Mouse (Mus musculus): ENCODE measurements around the gene Rrp1b. TPM values are rescaled to one million over a fixed set of nuclear protein-coding genes. Genes with fewer than 3 reads are reported as not detected.

Rrp1b gene
- polyA plus RNA-seq, 1 experiment from 2014 or later = 44.7 TPM

- Histone ChIP-seq H3K9me3 (no peaks in the 10 kb centered on the region), H3K4me2 (replicated peaks) (peak overlapping the region; percentile 87), H3K27ac (peak overlapping the region; percentile 83), H3K4me3 (replicated peaks) (peak overlapping the region; percentile 85), H3K9ac (replicated peaks) (peak overlapping the region; percentile 84), H3K27me3 (no peaks in the 10 kb centered on the region), H3K4me1 (replicated peaks) (peaks cover 23% of the 10 kb centered on the region), H3K36me3 (no peaks in the 10 kb centered on the region)
- under 1% methylated on average over 46 of the region's 46 CpGs for WGBS
- peak; percentile 81 for ATAC-seq
Measured at GRCm38 (mm10) chr17:32036509-32037438, 874 bp downstream of the Rrp1b start.

GRCm38 (mm10) chr17:32040263-32040662 lies 4.4 kb downstream of the Rrp1b start:
- Histone ChIP-seq H3K4me3 (replicated peaks) (no peak overlapping the region), H3K4me2 (replicated peaks) (no peak overlapping the region), H3K36me3 (0 out of 2 replicates have a peak, but pooled peaks cover 2% of the 10 kb centered on the region), H3K9me3 (no peaks in the 10 kb centered on the region), H3K9ac (replicated peaks) (no peak overlapping the region), H3K27me3 (no peaks in the 10 kb centered on the region), H3K4me1 (replicated peaks) (peaks cover 23% of the 10 kb centered on the region), H3K27ac (no peak overlapping the region)
- no peak for ATAC-seq
- 91% methylated on average over 10 of the region's 10 CpGs for WGBS

- Histone ChIP-seq H3K36me3 (peaks cover 55% of the 10 kb centered on the region), H3K4me1 (replicated peaks) (no peaks in the 10 kb centered on the region), H3K27me3 (no peaks in the 10 kb centered on the region), H3K9me3 (no peaks in the 10 kb centered on the region), H3K9ac (replicated peaks) (no peak overlapping the region), H3K27ac (no peak overlapping the region), H3K4me2 (replicated peaks) (no peak overlapping the region), H3K4me3 (replicated peaks) (no peak overlapping the region)
- 97% methylated on average over 5 of the region's 5 CpGs for WGBS
- no peak for ATAC-seq
Measured at GRCm38 (mm10) chr17:32046541-32046940, 10.6 kb downstream of the Rrp1b start.

- H3K4me1 ChIP-seq (replicated peaks) = no peaks in the 10 kb centered on the region
- WGBS = 93% methylated on average over 5 of the region's 5 CpGs
- H3K27me3 ChIP-seq = no peaks in the 10 kb centered on the region
- H3K4me2 ChIP-seq (replicated peaks) = no peak overlapping the region
- H3K4me3 ChIP-seq (replicated peaks) = no peak overlapping the region
- peaks cover 73% of the 10 kb centered on the region for H3K36me3 ChIP-seq
- H3K27ac ChIP-seq = no peak overlapping the region
- H3K9me3 ChIP-seq = no peaks in the 10 kb centered on the region
- ATAC-seq = no peak
- H3K9ac ChIP-seq (replicated peaks) = no peak overlapping the region
Measured at GRCm38 (mm10) chr17:32048351-32048750, 12.5 kb downstream of the Rrp1b start.

GRCm38 (mm10) chr17:32049914-32050313 lies 14.0 kb downstream of the Rrp1b start:
- Histone ChIP-seq H3K27ac (no peak overlapping the region), H3K4me3 (replicated peaks) (no peak overlapping the region), H3K4me2 (replicated peaks) (no peak overlapping the region), H3K4me1 (replicated peaks) (no peaks in the 10 kb centered on the region), H3K9me3 (no peaks in the 10 kb centered on the region), H3K9ac (replicated peaks) (no peak overlapping the region), H3K36me3 (peaks cover 89% of the 10 kb centered on the region), H3K27me3 (no peaks in the 10 kb centered on the region)
- ATAC-seq = no peak
- 75% methylated on average over 4 of the region's 4 CpGs for WGBS

GRCm38 (mm10) chr17:32050609-32051008 lies 14.7 kb downstream of the Rrp1b start:
- peaks cover 91% of the 10 kb centered on the region for H3K36me3 ChIP-seq
- WGBS = 91% methylated on average over 6 of the region's 6 CpGs
- no peak for ATAC-seq

GRCm38 (mm10) chr17:32052237-32053080 lies 16.6 kb downstream of the Rrp1b start:
- H3K9ac ChIP-seq (replicated peaks) = no peak overlapping the region
- H3K9me3 ChIP-seq = no peaks in the 10 kb centered on the region
- 86% methylated on average over 5 of the region's 5 CpGs for WGBS
- H3K27me3 ChIP-seq = no peaks in the 10 kb centered on the region
- H3K4me1 ChIP-seq (replicated peaks) = no peaks in the 10 kb centered on the region
- no peak overlapping the region for H3K4me3 ChIP-seq (replicated peaks)
- peaks cover 94% of the 10 kb centered on the region for H3K36me3 ChIP-seq
- H3K27ac ChIP-seq = no peak overlapping the region
- no peak for ATAC-seq
- H3K4me2 ChIP-seq (replicated peaks) = no peak overlapping the region

More at GRCm38 (mm10) chr17:32050609-32051008, 14.7 kb downstream of the Rrp1b start:
- H3K9ac ChIP-seq (replicated peaks) = no peak overlapping the region
- H3K4me2 ChIP-seq (replicated peaks) = no peak overlapping the region
- H3K4me1 ChIP-seq (replicated peaks) = no peaks in the 10 kb centered on the region
- H3K27ac ChIP-seq = no peak overlapping the region
- no peaks in the 10 kb centered on the region for H3K27me3 ChIP-seq
- H3K4me3 ChIP-seq (replicated peaks) = no peak overlapping the region
- H3K9me3 ChIP-seq = no peaks in the 10 kb centered on the region

- Histone ChIP-seq H3K4me1 (replicated peaks) (no peaks in the 10 kb centered on the region), H3K36me3 (peaks cover 97% of the 10 kb centered on the region), H3K27me3 (no peaks in the 10 kb centered on the region), H3K27ac (no peak overlapping the region), H3K4me2 (replicated peaks) (no peak overlapping the region), H3K9ac (replicated peaks) (no peak overlapping the region), H3K4me3 (replicated peaks) (no peak overlapping the region), H3K9me3 (no peaks in the 10 kb centered on the region)
- no peak for ATAC-seq
- 94% methylated on average over 5 of the region's 5 CpGs for WGBS
Measured at GRCm38 (mm10) chr17:32053677-32054076, 17.8 kb downstream of the Rrp1b start.

- 80% methylated on average over 2 of the region's 2 CpGs for WGBS
- no peak for ATAC-seq
- H3K36me3 ChIP-seq = peaks cover 95% of the 10 kb centered on the region
- H3K4me3 ChIP-seq (replicated peaks) = no peak overlapping the region
- no peaks in the 10 kb centered on the region for H3K27me3 ChIP-seq
- H3K4me2 ChIP-seq (replicated peaks) = no peak overlapping the region
- H3K4me1 ChIP-seq (replicated peaks) = no peaks in the 10 kb centered on the region
- no peaks in the 10 kb centered on the region for H3K9me3 ChIP-seq
- no peak overlapping the region for H3K27ac ChIP-seq
- no peak overlapping the region for H3K9ac ChIP-seq (replicated peaks)
Measured at GRCm38 (mm10) chr17:32057843-32058242, 21.9 kb downstream of the Rrp1b start.

GRCm38 (mm10) chr17:32059084-32059483 lies 23.2 kb downstream of the Rrp1b start:
- Histone ChIP-seq H3K36me3 (peaks cover 82% of the 10 kb centered on the region), H3K27me3 (no peaks in the 10 kb centered on the region), H3K9ac (replicated peaks) (no peak overlapping the region), H3K4me2 (replicated peaks) (no peak overlapping the region), H3K4me1 (replicated peaks) (no peaks in the 10 kb centered on the region), H3K4me3 (replicated peaks) (no peak overlapping the region), H3K27ac (no peak overlapping the region), H3K9me3 (no peaks in the 10 kb centered on the region)
- 83% methylated on average over 2 of the region's 2 CpGs for WGBS
- no peak for ATAC-seq

- WGBS = 95% methylated on average over 14 of the region's 14 CpGs
- H3K4me2 ChIP-seq (replicated peaks) = no peak overlapping the region
- H3K4me3 ChIP-seq (replicated peaks) = no peak overlapping the region
- peaks cover 61% of the 10 kb centered on the region for H3K36me3 ChIP-seq
- ATAC-seq = no peak
- H3K27me3 ChIP-seq = no peaks in the 10 kb centered on the region
- 0 out of 2 replicates have a peak, but pooled peaks cover 8% of the 10 kb centered on the region for H3K4me1 ChIP-seq (replicated peaks)
- no peaks in the 10 kb centered on the region for H3K9me3 ChIP-seq
- no peak overlapping the region for H3K27ac ChIP-seq
- no peak overlapping the region for H3K9ac ChIP-seq (replicated peaks)
Measured at GRCm38 (mm10) chr17:32061219-32061618, 25.3 kb downstream of the Rrp1b start.

- Histone ChIP-seq H3K4me1 (replicated peaks) (0 out of 2 replicates have a peak, but pooled peaks cover 8% of the 10 kb centered on the region), H3K9me3 (no peaks in the 10 kb centered on the region), H3K4me2 (replicated peaks) (no peak overlapping the region), H3K36me3 (peaks cover 37% of the 10 kb centered on the region), H3K9ac (replicated peaks) (no peak overlapping the region), H3K27ac (no peak overlapping the region), H3K27me3 (no peaks in the 10 kb centered on the region), H3K4me3 (replicated peaks) (no peak overlapping the region)
- 76% methylated on average over 2 of the region's 2 CpGs for WGBS
- no peak for ATAC-seq
Measured at GRCm38 (mm10) chr17:32063654-32064053, 27.8 kb downstream of the Rrp1b start.

Measured in midbrain, embryonic 13.5 days (tissue).